Mouse (Mus musculus) ES-E14 (cell line): ENCODE results near the gene Acbd5.

Experiments
- MAFK ChIP-seq: IDR thresholded peaks from 2 replicates; pipeline ENCODE4 v1.6.1; 2014; ENCODE audit warnings: mild to moderate bottlenecking, low read depth, low read length, inconsistent platforms; ENCODE audit not compliant: insufficient read depth
- ZC3H11A ChIP-seq: IDR thresholded peaks from 2 replicates; pipeline ENCODE4 v1.6.1; 2012; ENCODE audit warnings: low read depth, mild to moderate bottlenecking, inconsistent platforms, low read length, borderline replicate concordance

GRCm38 (mm10) chr2:23097028-23097427, 29.1 kb downstream of the Acbd5 start:
- no peak for TF ChIP-seq MAFK
- TF ChIP-seq ZC3H11A = no peak
